Mouse (Mus musculus): ENCODE measurements around the gene Ppp1r35.

DNA sequence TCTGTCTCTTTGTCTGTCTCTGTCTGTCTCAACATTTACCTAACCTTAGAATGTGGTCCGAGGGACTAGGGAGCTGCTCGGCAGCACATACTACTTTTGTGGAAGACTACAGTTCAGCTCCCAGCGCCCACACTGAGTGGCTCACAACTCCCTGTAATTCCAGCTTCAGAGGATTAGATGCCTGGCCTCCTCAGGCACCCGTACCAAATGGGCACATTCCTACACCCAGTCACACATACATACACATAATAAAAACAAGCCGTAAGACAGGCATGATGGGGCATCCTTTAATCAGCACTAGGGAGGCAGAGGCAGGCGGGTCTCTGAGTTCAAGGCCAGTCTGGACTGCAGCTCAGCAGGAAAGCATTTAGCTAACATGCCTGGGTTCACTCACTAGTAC lies 35.8 kb upstream of the Ppp1r35 start:
- TF ChIP-seq CTCF (IDR thresholded peaks at IDR 0.05; ENCODE audit: low read depth, low read length) (no peak), POLR2A (IDR thresholded peaks at IDR 0.05; ENCODE audit: extremely low read depth, insufficient read depth, low read length) (no peak)
